Mouse (Mus musculus): ENCODE measurements around the gene Cyp2ab1.

DNA sequence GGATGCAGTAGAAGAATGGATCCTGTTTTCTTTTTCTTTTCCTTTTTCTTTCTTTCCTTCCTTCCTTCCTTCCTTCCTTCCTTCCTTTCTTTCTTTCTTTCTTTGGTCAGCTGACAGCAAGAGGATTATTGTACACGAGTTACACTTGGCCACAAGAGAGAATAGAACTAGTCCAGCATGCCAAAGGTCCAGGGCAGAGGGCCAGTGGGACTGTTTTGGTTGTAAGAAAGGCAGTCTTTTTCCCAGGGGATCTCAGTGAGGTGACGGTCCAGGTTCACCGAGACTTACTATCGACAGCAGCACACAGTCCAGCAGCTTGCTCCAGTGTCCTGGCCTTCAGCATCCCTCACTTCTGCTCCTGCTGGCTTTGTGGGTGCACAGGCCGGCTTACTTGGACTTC, 3.1 kb upstream of the Cyp2ab1 start:
- TF ChIP-seq POLR2A (IDR thresholded peaks at IDR 0.05; ENCODE audit: insufficient read depth, low read depth, low read length) (no peak), CTCF (IDR thresholded peaks at IDR 0.05; ENCODE audit: insufficient read depth, low read depth, low read length) (no peak)

All from olfactory bulb, adult 2 months (tissue).